Mouse (Mus musculus) spleen, adult 12 weeks (tissue): ENCODE results near the gene Bcl2l12.

Experiments
- DNase-seq: peaks from one replicate; pipeline ENCODE4 v3.0.0; 2022; ENCODE audit warnings: low spot score

Bcl2l12 gene

GRCm38 (mm10) chr7:45017242-45018061 lies 18.9 kb upstream of the Bcl2l12 start, which contains the start of gene Rras:
TSS of gene Rras (plus strand) at chr7:45017961.
- peak; percentile 85 for DNase-seq

GRCm38 (mm10) chr7:45016761-45017160 lies 18.2 kb upstream of the Bcl2l12 start:
- no peak for DNase-seq

DNA sequence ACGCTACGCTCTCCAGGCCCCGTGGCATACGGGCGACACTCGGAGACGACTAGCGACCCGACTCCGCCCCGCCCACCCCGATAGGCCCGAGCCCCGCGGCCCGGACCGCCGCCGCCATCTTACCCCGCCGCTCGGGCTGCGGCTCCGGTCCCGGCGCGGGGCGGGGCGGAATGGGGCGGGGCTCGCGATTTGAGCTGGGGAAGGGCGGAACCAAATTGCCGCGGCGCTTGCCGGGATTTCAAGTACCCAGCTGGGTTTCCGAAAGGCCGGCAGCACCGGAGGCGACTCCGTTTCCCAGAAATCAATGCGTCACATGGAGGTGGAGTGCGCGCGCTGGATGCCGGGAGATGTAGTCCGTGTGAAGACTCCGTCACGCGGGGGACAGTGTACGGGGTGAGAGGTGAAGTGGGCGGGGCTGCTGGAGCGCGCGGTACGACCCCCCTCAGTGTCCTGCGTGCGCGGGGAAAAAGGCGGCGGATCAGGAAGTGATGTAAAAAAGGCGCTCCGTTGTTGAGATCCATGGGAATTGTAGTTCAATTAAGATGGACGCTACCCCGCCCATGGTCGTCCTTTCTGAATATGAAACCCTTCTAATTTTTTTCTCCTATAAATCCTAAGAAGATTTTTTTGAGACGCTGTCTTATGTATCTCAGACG lies 17.6 kb upstream of the Bcl2l12 start, which contains the start of gene Scaf1:
Scaf1 (minus strand) TSS at position 407 of the 656 bp plus-strand sequence.
- DNase-seq, result peak; percentile 97

DNA sequence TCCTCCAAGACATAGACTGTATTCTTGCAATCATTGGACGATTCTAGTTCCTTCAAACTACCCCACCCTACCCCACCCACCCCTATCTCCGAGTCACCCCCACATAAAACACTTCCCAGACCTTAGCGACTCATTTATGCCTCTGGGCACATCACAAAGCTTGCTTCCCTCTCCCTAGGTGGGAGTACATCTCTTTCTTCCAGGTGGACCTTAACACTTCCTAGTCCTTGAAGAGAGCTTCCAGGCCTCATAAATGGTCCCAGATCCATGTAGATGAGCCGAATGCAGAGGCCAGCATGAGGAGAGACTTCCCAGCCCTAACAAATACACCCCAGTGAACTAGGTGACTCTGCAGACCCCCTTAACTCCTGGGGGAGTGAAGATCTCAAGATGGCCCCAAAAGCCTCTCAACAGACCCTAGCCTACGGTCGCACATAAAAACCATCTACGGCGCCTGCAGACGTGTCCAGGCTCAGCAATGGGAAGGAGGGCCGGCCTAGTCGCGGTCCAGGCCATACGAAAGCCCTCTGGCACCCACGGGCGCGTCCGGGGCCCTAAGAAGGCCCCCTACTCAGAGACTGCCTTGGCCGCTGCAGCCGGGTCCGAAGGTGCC lies 16.9 kb upstream of the Bcl2l12 start:
- no peak for DNase-seq

- no peak for DNase-seq
Measured at GRCm38 (mm10) chr7:45014096-45014451, 15.6 kb upstream of the Bcl2l12 start.

- no peak for DNase-seq
Measured at GRCm38 (mm10) chr7:45013366-45014095, 15.0 kb upstream of the Bcl2l12 start.

DNA sequence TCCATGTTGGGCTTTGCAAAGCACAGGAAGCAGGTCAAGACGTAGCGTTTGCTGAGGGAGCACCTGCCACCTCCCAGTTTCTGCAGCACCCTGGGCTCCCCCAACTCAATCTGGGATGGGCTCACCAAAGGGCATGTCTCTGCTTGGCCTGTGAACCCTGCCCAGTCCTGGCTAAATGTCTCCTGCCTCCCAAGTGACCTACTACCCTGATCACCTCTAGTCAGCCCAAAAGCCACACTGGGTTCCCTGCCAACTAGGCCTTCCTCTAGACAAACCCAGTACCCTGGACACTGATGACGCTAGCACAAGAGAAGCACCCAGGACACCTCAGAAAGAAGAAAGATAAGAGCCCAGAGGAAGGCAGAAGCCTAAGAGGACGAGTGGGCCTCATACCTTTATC lies 14.3 kb upstream of the Bcl2l12 start:
- no peak for DNase-seq

DNA sequence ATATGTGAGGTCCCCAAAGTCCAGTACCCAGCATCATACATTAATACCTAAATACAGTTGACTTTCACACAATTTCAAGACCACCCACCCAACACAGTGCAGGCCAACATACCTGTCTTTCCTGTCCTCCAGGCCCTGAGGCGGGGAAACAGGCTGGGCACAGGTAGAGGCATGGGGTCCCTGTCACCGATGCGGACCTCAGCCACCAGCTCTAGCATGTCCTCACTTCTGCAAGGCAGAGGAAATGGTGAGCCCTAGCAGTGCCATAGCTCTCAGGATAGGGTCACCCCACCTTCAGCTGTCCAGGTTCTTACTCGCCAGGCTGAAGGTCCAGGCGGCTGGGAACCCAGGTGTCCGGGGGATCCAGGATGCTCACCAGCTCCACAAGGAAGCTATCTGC lies 13.5 kb upstream of the Bcl2l12 start:
- no peak for DNase-seq

DNA sequence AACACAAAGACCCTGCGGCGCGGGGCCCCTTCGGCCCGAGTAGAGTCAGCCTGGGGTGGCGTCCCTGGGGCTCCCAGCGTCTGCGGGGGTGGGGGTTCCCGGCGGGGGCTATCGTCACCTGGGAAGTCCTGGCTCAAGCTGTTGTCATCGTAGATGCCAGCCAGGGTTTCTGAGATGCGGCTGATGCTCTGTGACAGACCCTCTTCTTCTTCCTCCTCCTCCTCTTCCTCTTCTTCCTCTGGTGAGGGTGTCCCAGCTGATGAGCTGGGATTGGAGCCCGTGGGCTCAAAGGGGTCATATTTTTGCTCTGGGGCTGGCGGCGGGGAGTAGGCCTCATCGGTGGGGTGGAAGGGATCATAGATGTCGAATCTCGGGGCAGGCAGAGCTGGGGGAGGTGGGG lies 9.9 kb upstream of the Bcl2l12 start:
- no peak for DNase-seq

DNA sequence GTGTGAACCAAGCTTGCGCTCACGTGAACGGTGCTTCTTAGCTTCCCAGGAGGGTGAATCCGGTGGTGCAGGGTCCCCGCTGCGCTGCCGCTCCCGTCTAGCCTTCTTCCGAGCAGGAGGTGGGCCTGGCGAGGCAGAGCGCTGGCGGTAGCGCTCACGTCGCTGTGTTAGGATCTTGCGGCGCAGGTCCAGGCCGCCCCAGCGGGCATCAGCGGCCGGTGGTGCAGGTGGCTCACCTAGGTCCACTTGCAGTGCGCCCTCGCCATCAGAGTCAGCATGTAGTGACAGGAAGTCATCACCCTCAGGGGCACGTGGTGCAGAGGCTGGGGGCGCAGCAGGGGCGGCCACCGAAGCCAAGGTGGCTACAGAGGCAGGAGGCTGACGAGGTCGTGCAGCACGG lies 9.3 kb upstream of the Bcl2l12 start:
- no peak for DNase-seq

DNA sequence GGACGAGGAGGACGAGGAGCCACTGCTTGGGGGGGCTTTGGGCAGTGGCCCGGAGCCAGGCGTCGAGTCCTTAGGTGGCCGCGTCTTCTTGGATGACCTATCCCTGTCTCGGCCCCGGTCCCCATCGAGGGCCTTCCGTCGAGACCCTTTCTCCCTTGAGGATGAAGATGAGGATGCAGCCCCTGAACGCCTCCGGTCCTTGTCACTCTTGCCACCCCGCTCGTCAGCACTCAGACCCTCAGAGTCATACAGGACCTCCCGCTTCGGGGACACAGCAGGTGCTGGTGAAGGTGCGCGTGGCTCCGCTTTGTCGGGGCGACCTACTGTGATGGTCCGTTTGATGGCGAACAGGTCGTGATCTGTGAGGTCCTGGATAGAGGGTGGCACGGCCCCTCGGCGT lies 8.6 kb upstream of the Bcl2l12 start:
- DNase-seq, result no peak

DNA sequence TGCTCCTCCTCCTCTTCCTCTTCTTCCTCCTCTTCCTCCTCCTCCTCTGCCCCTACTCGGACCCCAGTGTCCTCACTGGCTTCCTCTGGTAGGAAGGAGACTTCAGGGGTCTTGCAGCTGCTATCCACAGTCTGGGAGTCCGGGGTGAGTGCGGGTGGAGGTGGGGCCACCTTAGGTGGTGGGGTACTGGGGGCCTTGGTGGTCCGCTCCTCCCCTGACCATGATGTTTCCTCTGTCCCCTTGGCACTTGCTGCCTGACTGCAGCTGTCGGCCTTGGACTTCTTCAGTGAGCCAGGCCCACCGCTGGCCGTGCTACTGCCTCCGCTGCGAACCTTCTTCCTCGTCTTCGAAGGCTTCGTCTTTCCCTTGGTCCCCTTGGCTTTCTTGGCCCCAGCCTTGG lies 8.0 kb upstream of the Bcl2l12 start:
- DNase-seq, result no peak

DNA sequence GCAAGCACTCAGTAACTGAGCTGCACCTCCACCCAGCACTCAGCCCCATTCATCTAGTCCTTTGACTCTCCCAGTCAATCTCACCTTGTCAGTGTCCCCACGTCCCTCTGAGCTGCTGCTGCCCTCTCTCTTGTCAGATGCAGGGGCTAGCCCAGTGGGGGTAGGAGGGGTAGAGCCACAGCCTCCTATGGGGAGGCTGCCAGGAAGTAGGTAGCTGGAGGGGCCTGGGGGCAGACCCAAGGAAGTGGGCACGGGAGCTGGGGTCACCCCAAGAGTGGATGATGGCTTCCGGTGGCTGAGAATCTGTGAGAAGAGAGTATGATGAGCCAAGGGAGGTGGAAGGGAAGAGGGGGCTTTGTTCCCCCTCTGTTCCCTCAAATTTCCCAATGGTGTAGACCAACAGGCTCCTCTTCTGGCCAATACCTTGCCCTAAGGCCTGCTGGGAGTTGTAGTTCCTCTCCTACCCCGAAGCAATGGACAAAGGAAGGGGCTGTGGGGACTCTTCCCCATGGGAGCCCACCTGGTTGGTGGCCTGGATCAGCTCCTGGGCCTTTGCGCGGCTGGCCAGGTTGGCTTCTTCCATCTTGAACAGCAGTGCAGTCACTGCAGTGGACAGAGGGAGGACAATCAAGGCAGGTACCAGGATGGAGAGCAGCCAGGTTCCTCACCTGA lies 6.9 kb upstream of the Bcl2l12 start:
- DNase-seq, result no peak

DNA sequence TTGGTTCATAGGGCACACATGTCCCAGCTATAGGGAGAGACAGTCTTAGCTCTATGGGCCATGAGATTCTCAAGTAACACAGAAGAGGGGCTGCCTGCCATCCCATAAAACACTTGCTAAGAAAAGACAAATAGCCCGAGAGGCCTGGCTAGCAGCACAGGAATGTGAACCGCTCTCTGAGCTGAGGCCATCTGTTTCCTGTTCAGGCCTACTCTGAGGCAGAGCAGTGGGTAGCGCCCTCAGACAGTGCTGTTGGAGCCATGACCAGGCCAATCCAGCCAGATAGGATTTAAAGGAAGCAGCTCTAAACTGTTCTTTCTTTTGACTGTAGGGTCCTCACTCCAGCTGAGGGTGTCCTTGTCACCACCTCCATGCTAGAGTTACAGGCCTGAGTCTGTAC lies 6.0 kb upstream of the Bcl2l12 start:
- no peak for DNase-seq

GRCm38 (mm10) chr7:45002440-45002839 lies 3.9 kb upstream of the Bcl2l12 start:
- DNase-seq, result no peak

GRCm38 (mm10) chr7:45000539-45001114 lies 2.1 kb upstream of the Bcl2l12 start:
- no peak for DNase-seq

DNA sequence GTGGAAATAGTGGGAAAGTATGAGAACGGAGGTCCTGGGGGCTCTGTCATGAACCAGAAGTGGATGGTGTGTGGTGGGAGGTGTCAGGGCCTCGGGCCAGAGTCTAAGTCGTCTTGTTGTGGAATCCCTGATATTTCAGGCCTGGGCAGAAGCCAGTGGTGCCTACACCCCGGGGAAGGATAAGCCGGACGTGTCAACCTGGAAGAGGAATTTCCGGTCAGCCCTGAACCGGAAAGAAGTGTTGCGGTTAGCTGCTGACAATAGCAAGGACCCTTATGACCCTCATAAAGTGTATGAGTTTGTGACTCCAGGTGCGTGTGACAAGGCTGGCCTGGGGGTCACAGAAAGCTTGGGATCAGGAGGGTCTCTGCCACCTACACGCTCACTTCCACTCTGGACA lies 1.2 kb upstream of the Bcl2l12 start:
- DNase-seq, result no peak

DNA sequence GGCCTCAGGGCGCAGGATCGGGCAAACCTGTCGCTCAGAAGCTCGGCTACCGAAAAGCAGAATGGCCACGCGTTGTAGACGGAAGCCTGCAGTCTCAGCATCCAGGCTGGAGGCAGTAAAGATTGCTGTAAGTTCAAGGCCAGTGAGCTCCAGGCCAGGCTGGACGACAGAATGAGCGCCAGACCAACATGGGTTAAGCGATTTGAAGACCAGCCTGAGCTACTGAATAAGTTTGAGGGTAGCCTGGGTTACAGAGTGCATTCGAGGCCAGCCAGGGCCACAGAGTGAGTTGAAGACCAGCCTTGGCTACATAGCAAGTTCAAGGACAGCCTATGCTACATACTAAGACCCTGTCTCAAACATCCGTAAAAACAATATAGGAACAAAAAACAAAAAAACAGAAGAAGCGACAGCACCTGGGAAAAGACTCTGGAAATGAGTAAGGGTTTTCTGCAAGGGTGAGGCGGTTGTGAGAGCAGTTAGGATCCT lies 528 bp downstream of the Bcl2l12 start:
- DNase-seq, result no peak

DNA sequence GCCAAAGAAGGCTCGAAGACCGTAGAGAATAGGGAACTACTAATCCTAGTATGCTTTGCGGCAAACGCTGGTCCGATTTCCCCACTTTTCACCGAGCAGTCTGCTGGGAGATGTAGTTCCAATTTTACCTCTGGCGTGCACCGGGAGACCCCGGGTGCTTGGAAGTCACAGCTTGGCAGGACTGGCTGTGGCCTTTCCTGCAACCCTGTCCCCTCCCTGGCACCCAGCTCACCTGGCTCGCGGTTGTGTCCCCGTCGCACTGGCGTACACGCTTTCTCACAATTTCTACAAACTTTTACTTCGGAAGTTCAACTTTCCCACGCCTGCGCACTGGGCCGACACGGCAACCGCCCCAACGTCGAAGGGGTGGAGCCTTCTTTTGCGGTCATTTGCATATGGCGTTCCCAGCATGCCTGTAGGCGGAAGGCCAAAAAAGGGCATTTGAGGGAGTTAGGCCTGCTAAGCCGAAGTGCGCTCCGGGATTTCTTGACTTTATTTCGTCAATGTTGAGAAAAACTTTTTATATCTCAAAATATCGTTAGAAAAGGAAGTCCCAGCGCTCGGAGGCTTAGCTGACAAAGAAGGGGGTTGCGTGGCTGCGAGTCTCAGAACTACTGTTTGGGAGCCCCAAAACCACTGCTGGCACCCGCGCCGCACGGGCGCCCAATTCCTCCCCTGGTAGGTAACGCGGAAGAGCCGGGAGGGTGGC lies 1.1 kb downstream of the Bcl2l12 start, which contains the start of gene Irf3:
Irf3 (plus strand) TSS at position 418 of the 709 bp plus-strand sequence.
- DNase-seq, result peak; percentile 97

DNA sequence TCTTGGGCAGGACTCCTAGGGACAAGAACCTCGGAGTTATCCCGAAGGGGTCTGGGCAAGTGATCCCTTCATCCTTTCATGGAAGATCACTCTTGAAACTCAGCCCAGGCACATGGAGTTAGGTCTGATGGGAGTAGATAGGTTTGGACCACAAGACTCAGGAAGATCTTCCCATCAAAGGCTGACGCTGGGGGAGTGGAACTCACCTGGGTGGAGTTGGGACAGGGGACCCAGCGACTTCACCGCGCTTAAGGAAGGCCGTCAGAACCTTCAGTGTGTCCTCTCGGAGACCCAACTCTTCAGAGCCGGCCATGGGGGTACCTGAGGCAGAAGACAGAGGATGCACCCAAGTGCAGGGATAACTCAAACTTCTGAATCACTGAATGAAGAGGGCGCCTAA lies 1.8 kb downstream of the Bcl2l12 start:
- no peak for DNase-seq
